Mouse (Mus musculus) stomach, postnatal 0 days (tissue): ENCODE results near the gene Sik3. TPM values are rescaled to one million over a fixed set of nuclear protein-coding genes. Genes with fewer than 3 reads are reported as not detected.

ENCODE experiments used
- ATAC-seq: fragments of 200-750 bp; cut with Nextera tagmentation; 2 replicates; pipeline ENCODE4 v1.8.0; 2017; ENCODE audit not compliant: low FRiP score, low TSS enrichment
- DNase-seq: peaks from one replicate; pipeline ENCODE4 v3.0.0-alpha.2; 2016; ENCODE audit warnings: low spot score
- H3K27ac ChIP-seq: fragments of 300-500 bp; sonication (generic); replicated peaks from 2 replicates; pipeline ENCODE4 v1.5.1; 2014; ENCODE audit warnings: mild to moderate bottlenecking, control low read depth
- H3K27me3 ChIP-seq: fragments of 300-500 bp; sonication (generic); 2 replicates; pipeline ENCODE4 v1.6.1; 2014; ENCODE audit warnings: low read length; ENCODE audit not compliant: control insufficient read depth, insufficient read depth
- H3K36me3 ChIP-seq: fragments of 300-500 bp; sonication (generic); 2 replicates; pipeline ENCODE4 v1.6.1; 2014; ENCODE audit warnings: low read length, mixed read lengths; ENCODE audit not compliant: control insufficient read depth, insufficient read depth
- H3K4me1 ChIP-seq: fragments of 300-500 bp; sonication (generic); replicated peaks from 2 replicates; pipeline ENCODE4 v1.6.1; 2014; ENCODE audit warnings: antibody characterized with exemption; ENCODE audit not compliant: control insufficient read depth, insufficient read depth
- H3K4me2 ChIP-seq: fragments of 300-500 bp; sonication (generic); replicated peaks from 2 replicates; pipeline ENCODE4 v1.6.1; 2014; ENCODE audit warnings: low read depth, mild to moderate bottlenecking, control low read depth, moderate library complexity
- H3K4me3 ChIP-seq: fragments of 300-500 bp; sonication (generic); 2 replicates; pipeline ENCODE4 v1.5.1; 2014; ENCODE audit warnings: low read depth, low read length, control low read depth
- H3K9ac ChIP-seq: fragments of 300-500 bp; sonication (generic); 2 replicates; pipeline ENCODE4 v1.6.1; 2014; ENCODE audit warnings: mild to moderate bottlenecking, low read length, control low read depth, mixed read lengths
- H3K9me3 ChIP-seq: fragments of 300-500 bp; sonication (generic); 2 replicates; pipeline ENCODE4 v1.6.1; 2016; ENCODE audit warnings: low read length; ENCODE audit not compliant: control insufficient read depth
- CTCF ChIP-seq: IDR thresholded peaks from 2 replicates; pipeline ENCODE4 v1.5.1; 2016; ENCODE audit warnings: antibody characterized with exemption, low read depth, mild to moderate bottlenecking, moderate library complexity
- EP300 ChIP-seq: optimal IDR thresholded peaks from 2 replicates; pipeline ENCODE3; 2016; ENCODE audit warnings: antibody characterized with exemption
- WGBS: fragments of 180-500 bp; shearing (Covaris S2); extraction: QIAGEN DNeasy Blood & Tissue Kit; methylation state at CpG from one replicate; pipeline ENCODE4 v1.1.7; 2014; 5-methylcytosine and 5-hydroxymethylcytosine counted together
- polyA plus RNA-seq: library from polyadenylated mRNA; unstranded; fragments of >200 nt; fragmentation: Nextera tagmentation; extraction: Ambion mirVana; gene quantifications from 2 replicates; pipeline ENCODE4 v1.2.1, GENCODE M21; 2015

Sik3 gene
- polyA plus RNA-seq, 1 experiment from 2014 or later, result 6.8 TPM

DNA sequence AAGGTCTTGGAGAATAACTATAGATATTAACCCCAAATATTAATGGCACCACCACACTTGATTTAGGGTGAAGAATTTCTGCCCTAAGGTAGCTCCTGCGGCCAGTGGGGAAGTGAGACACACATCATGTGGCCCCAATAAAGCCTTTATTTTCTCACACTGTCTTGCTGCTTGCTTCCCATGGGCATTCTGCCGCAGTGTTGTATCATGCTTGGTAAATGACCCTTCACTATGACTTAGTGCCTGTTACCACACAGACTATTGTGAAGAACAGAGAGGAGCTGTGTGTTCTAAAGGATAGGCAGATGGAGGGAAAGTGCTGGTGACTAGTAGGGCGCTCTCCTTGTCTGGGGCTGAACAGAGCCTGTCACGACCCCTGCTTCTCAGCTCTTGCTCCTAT is 54.1 kb downstream of the Sik3 start:
- DNase-seq (no peak), ATAC-seq (no peak)
- Histone ChIP-seq H3K9me3 (no peaks in the 10 kb centered on the region), H3K4me2 (no peak overlapping the region), H3K36me3 (no peaks in the 10 kb centered on the region), H3K27ac (no peak overlapping the region), H3K9ac (no peak overlapping the region), H3K4me3 (no peak overlapping the region), H3K27me3 (no peaks in the 10 kb centered on the region), H3K4me1 (peaks cover 2% of the 10 kb centered on the region; the same call in 1 of the 2 replicates)
- WGBS, result 81% methylated on average over 4 of the region's 4 CpGs
- no peak for TF ChIP-seq CTCF
- TF ChIP-seq EP300, result no peak

DNA sequence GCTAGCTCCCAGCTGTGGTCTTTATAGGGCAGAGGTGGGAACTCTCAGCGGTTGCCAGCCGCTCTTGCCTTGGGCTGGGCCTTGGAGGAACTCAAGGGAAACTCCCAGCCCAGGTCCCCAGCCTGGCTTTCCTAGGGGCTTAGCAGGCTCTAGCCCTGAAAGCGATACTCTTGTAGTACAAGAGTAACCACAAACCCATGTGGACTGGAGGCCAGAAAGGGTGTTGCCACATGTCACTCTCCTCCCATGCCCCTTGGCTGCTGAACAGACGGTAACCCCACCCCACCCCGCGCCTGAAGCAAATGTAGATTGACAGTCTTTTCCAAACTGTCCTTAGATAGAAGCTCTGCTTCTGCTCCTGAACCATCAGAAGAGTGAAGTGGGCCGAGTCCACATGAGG is 55.1 kb downstream of the Sik3 start:
- H3K36me3 ChIP-seq, result no peaks in the 10 kb centered on the region
- no peaks in the 10 kb centered on the region for H3K9me3 ChIP-seq
- no peak overlapping the region for H3K27ac ChIP-seq
- no peak overlapping the region for H3K9ac ChIP-seq
- ATAC-seq (peak; percentile 56; the same call in 1 of the 2 replicates), DNase-seq (peak; percentile 45)
- H3K4me2 ChIP-seq, result no peak overlapping the region
- H3K4me3 ChIP-seq, result no peak overlapping the region
- WGBS, result 50% methylated on average over 7 of the region's 7 CpGs
- no peak for TF ChIP-seq CTCF
- TF ChIP-seq EP300, result no peak
- no peaks in the 10 kb centered on the region for H3K27me3 ChIP-seq
- H3K4me1 ChIP-seq, result peaks cover 4% of the 10 kb centered on the region; the same call in 1 of the 2 replicates

DNA sequence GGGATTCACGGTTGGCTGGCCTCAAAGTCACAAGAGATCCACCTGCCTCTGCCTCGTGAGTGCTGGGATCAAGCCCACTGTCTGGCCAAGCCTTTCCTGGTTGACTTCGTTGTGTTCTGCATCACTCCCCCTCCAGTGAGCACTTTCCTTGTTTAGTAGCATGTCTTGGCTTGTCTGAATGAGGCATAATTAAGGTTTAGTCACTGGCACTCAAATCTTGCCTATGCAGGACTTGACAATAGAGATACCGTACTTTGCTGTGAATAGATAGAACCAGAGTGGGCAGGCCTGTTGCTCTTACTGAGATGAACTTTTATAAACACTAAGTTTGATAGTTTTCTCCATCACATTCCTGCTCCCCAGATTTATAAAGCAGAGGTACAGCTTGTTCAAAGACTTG is 56.4 kb downstream of the Sik3 start:
- Histone ChIP-seq H3K27ac (no peak overlapping the region), H3K4me1 (peaks cover 4% of the 10 kb centered on the region; the same call in 1 of the 2 replicates), H3K36me3 (no peaks in the 10 kb centered on the region), H3K4me3 (no peak overlapping the region), H3K4me2 (no peak overlapping the region), H3K9ac (no peak overlapping the region), H3K27me3 (no peaks in the 10 kb centered on the region), H3K9me3 (no peaks in the 10 kb centered on the region)
- WGBS, result 63% methylated on average over 4 of the region's 4 CpGs
- TF ChIP-seq EP300, result no peak
- TF ChIP-seq CTCF, result no peak
- DNase-seq (no peak), ATAC-seq (no peak)

DNA sequence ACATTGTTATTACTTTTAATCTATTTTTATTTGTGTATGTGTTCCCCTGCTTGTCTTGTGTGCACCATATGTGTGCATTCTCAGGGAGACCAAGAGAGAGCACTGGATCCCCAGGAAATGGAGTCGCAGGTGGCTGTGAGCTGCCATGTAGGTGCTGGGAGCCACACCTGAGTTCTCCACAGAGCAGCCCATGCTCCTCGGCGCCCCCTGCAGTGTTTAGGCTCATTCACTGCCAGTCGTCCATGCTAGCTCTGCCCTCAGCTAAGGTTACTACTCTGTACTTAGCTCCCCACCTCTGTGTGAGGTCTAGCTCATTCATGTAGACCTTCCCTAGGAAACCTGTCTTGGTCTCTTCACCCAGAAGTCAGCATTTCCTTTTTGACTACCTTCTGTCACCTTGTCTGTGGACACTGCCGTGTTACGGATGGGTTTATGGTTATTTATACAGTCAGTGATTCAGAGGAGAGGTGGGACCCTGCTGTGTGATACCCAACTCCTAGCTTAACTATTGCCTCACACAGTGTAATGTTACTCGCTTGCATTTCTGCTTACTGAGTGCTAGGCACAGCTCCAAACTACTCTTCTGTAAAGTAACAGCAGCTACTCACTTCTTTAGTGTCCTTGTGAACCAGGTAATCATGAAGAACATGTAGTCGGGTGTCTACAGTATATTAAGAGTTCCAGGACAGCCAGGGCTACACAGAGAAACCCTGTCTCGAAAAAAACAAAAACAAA is 59.6 kb downstream of the Sik3 start:
- DNase-seq (no peak), ATAC-seq (no peak)
- 62% methylated on average over 9 of the region's 9 CpGs for WGBS
- Histone ChIP-seq H3K27ac (no peak overlapping the region), H3K4me3 (no peak overlapping the region), H3K4me2 (no peak overlapping the region), H3K27me3 (no peaks in the 10 kb centered on the region), H3K36me3 (no peaks in the 10 kb centered on the region), H3K9me3 (no peaks in the 10 kb centered on the region), H3K4me1 (0 out of 2 replicates have a peak, but pooled peaks cover 2% of the 10 kb centered on the region), H3K9ac (no peak overlapping the region)
- TF ChIP-seq EP300 (no peak), CTCF (peak; percentile 37)

DNA sequence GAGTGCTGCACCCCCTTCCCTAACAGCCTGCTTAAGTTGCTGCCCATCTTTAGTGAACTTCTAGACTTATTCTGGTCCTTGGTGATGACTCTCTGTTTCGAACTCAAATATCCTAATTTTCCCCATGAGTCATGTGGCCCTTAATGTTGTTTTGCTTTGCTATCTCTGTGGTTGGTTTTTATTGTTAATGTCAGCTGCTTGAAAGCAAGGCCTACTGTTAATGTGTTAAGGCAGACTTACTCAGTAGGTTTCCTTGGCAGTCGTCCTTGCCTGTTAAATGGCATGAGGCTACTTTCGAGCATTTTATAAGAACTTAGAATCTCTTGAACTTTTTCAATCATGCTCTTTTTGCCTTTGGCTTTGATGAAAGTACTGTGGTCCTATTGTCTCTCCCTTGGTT is 60.8 kb downstream of the Sik3 start:
- H3K36me3 ChIP-seq, result no peaks in the 10 kb centered on the region
- DNase-seq (no peak), ATAC-seq (no peak)
- H3K27me3 ChIP-seq, result no peaks in the 10 kb centered on the region
- H3K27ac ChIP-seq, result no peak overlapping the region
- H3K4me2 ChIP-seq, result no peak overlapping the region
- no peak overlapping the region for H3K9ac ChIP-seq
- WGBS, result 69% methylated on average over 3 of the region's 3 CpGs
- H3K4me3 ChIP-seq, result no peak overlapping the region
- H3K4me1 ChIP-seq, result 0 out of 2 replicates have a peak, but pooled peaks cover 2% of the 10 kb centered on the region
- no peaks in the 10 kb centered on the region for H3K9me3 ChIP-seq
- TF ChIP-seq EP300, result no peak
- TF ChIP-seq CTCF, result no peak

DNA sequence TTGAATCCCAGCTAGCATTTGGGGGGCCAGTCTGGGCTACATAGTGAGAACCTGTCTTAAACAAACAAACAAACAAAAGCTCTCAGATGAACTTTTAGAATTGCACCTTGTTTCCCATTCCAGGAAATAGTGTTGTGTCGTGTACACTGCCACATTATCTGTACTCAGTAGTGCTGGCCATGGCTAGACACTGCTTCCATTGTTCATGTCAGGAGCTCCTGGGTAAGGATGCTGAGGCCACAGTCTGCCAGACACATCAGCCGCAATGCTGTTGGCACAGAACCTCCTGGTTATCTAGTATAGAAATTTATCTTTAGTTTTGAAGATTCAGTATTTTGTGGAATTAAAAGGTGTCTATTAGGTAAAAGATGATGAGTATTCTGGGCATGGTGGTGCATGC is 63.0 kb downstream of the Sik3 start:
- Histone ChIP-seq H3K9me3 (no peaks in the 10 kb centered on the region), H3K36me3 (no peaks in the 10 kb centered on the region), H3K4me2 (no peak overlapping the region), H3K4me3 (no peak overlapping the region), H3K27ac (no peak overlapping the region), H3K9ac (no peak overlapping the region), H3K4me1 (0 out of 2 replicates have a peak, but pooled peaks cover 2% of the 10 kb centered on the region), H3K27me3 (no peaks in the 10 kb centered on the region)
- DNase-seq (no peak), ATAC-seq (no peak)
- no peak for TF ChIP-seq CTCF
- WGBS, result 77% methylated on average over 2 of the region's 2 CpGs
